Mouse (Mus musculus): ENCODE data around the gene Borcs6.

The Borcs6 gene

DNA sequence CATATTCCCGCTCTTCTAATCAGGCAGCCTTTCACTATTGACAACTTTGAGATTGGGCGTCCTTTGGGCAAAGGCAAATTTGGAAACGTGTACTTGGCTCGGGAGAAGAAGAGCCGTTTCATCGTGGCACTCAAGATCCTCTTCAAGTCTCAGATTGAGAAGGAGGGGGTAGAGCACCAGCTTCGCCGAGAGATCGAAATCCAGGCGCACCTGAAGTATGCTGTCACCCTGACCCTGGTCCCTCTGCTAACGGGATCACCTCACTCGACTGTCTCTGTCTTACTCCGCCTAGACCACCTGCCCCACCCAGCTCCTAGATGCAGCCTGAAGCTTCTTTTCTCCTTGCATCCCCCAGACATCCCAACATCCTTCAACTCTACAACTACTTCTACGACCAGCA, 11.4 kb upstream of the Borcs6 start:
- DNase-seq (ENCODE audit: low read depth, low spot score) = no peak

DNA sequence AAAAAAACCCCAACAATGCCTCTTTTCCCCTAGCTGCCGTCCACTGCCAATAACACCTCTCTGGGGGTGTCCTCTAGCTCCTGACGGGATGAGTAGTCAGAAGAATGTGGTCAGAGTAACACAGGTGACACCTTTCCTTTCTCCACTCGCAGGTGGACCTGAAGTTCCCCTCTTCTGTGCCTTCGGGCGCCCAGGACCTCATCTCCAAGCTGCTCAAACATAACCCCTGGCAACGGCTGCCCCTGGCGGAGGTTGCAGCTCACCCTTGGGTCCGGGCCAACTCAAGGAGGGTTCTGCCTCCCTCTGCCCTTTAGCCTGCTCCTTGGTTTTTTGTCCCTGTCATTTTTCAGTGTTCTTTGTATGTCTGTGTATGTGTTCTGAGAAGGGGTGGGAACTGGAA, 8.8 kb upstream of the Borcs6 start:
- DNase-seq (ENCODE audit: low read depth, low spot score) = no peak

DNA sequence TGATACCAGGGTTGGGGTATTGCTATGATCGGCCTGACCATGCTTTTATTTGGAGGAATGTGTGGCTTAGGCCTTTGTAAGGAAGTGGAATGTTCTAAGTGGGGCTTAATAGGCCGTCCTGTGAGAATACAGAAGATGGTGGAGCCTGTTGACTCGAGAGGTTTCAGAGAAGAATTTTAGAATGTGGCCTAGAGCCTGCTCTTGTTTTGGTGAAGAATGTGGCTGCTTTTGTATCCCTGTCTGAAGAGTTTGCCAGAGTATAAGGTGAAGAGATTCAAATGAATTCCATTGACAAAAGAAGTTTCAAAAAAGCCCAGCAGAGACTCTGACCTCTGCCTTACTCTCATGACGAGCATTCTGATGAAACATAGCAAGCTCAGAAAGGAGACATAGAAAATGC, 7.7 kb upstream of the Borcs6 start:
- DNase-seq (ENCODE audit: low read depth, low spot score) = no peak

DNA sequence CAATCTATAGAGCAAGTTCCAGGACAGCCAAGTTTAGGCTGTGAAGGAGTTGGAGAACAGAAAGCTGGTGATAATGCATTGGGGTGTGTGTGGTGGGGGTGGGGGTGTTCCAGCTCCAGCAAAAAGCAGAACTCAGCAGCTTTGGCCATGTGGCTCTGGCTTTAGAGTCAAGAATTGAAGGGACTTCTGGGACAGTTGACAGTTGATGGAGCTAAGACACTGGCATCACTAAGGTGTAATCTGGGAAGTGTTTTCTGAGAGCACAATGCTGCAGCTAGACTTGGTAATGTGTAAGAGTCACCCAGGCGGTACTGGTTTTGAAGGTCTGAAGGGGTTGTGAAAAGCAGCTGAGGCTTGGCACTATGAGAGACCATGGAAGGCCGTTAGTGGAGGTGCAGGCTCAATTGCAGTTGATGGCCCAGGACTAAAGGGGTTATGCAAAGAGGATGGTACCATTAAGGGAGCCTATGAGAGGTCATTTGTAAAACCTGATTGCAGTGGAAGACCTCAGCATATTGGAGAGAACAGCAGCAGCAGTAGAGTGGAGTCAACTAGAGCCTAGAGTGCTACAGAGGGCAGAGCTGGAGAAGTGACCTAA, 6.6 kb upstream of the Borcs6 start:
- no peak for DNase-seq (ENCODE audit: low read depth, low spot score)

DNA sequence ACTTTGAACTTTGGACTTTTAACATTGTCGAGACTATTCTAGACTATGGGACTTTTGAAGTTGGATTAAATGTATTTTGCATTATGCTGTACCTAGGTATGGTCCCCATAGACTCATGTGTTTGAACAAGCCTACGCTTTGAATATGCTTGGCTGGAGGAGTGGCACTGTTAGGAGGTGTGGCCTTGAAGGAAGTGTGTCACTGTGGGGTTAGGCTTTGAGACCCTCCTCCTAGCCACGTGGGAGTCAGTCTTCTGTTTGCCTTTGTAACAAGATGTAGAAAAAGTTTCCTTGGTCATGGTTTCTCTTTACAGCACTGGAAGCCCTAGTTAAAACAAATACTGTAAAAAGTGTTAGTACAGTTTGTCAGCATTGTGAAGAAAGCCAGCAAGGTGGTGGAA, 5.7 kb upstream of the Borcs6 start:
- DNase-seq (ENCODE audit: low read depth, low spot score) = no peak

DNA sequence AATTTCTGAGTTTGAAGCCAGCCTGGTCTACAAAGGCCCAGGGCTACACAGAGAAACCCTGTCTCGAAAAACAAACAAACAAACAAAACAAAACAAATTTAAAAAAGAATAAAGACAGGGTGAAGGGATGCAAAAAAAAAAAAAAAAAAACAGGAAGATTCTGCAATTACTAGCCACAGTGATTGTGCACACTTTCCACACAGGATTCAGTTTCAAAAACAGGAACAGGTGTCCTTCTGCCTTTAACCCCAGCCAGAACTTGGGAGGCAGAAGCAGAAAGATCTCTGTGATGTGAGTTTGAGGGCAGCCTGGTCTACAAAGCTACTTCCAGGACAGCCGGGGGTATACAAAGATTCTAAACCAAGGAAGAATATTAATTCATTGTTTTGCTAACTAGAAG, 1.3 kb upstream of the Borcs6 start:
- DNase-seq (ENCODE audit: low read depth, low spot score) = no peak

DNA sequence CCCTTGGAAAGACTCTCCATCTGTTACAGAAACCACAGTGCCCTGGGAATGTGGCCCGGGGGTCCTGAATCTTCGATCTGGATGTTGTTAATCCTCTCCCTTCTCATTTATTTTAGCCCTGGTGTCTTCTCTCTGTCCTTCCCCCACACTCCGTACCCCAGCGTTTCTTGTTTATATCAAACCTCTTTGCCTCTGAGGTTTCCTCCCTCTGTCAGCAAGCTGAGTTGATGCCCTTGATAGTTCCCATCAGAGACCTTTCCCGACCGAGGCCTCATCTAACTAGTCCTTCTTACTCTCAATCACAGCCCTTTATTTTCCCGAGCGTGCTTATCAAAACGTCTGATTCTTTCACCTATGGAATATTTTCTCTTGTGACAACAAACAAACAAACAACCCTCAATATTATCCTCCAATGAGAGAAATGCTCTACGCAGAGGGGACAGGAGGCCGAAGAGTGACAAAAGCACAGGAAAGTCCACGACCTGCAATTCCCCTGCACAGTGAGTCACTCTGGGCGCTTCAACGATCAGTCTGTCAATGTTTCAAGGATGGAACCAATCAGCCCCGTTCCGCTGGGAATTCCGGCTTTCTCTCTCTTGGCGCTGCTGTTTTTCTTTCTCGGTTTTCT, 674 bp upstream of the Borcs6 start:
- no peak for DNase-seq (ENCODE audit: low read depth, low spot score)

DNA sequence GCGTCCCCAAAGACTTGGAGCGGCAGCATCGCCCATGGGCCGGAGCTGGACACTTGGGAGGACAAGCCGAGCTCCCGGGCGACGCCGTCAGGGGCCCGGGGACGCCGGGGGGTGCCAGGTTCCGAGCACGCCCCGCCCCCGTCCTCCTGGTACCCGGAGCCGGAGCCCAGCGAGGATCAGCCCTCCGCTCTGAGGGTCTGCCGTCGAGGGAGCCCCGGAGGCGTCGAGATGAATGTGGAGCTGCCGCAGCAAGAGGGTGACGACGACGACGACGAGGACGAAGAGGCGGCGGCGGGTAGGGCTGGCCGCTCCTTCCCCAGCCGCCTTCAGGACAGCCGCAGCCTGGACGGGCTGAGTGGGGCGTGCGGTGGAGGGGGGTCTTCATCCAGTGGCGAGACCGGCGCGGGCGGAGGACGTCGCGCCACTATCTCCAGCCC, 476 bp downstream of the Borcs6 start:
- DNase-seq (ENCODE audit: low read depth, low spot score) = no peak

DNA sequence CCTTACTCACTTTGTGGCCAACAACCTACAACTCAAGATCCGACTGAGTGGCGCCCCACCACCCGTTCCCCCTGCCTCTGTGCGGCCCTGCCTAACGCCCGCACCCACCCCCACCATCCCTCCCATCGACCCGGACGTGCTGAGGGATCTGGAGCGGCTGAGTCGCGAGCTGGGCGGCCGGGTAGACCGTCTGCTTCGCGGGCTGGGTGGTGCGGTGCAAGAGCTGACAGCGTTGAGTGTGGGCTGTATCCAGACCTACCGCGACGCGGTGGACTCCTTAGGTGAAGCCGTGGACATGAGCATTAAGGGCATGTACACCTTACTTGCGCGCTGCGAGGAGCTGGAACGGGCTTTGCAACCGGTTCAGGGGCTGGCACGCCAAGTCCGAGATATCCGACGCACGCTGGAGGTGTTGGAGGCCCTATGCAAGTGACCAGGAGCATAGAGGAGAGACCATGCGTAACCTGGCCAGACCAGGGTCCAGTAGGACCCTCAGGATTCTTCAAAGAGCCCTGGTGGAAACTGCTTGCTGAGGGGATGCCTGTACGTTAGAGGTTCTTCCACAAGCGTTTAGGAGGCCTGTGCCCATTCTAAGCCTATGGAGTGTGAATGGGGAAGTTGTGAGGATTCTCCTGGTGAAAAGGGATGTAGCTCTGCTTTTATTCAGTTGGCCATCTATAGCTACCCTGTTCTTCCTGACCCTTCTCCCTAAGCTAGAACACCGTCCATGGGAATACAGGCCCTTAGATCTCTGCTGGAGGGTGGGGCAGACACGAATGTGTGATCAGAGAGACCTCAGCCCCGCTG, 1.1 kb downstream of the Borcs6 start:
- DNase-seq (ENCODE audit: low read depth, low spot score) = peak; percentile 21

DNA sequence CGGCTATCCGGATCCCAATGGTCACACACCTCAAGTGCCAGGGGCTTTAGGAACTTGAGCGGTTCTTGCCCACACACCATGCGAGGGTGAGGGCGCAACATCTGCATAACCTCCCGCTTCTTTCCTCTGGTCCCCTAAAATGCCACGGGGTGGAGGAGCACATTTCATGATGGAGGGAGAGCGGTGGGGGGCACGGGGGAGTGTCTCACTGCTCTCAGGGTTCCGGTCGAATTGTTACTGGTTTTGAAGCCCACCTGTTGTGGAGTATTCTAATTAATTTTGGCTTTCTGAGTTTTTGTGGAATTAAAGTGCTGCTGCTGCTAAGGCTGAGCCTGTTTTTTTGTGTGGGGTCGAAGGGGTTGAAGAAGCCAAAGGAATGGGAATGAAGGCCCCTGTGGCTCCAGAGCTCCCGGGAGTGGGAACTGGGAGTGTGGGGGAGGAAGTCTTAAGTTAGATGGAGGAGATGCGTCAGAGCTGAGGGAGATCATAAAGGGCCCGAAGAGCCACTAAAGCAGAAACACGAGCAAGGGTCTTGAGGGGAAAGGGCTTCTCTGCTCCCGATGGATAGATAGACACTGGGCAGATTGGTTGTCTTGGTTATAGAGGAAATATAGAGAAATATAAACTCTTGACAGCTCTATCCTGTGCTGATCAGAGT, 1.9 kb downstream of the Borcs6 start:
- no peak for DNase-seq (ENCODE audit: low read depth, low spot score)

DNA sequence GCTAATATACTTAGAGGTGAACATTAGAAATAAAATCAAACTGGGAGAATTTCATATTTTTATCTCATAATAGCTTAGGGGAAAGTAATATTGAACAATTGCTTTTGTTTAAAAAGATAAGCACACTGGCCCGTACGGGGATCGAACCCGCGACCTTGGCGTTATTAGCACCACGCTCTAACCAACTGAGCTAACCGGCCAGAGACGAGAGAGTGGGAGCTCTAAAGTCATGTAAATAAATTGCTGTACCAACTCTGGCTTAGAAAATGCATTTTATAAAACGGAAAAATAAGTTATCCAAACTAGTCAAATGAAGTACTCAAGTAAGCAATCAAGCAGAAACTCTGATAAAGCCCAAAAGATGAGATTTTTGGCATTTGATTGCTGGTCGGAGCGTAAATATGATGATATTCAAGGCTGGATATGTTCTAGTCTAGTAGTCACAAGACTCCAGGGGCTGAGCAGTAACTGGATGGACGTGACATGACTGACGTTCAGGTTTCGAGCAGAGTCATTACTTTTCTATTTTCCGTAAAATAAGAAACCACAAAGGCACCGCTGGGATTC, 2.8 kb downstream of the Borcs6 start:
- peak; percentile 68 for DNase-seq (ENCODE audit: low read depth, low spot score)

DNA sequence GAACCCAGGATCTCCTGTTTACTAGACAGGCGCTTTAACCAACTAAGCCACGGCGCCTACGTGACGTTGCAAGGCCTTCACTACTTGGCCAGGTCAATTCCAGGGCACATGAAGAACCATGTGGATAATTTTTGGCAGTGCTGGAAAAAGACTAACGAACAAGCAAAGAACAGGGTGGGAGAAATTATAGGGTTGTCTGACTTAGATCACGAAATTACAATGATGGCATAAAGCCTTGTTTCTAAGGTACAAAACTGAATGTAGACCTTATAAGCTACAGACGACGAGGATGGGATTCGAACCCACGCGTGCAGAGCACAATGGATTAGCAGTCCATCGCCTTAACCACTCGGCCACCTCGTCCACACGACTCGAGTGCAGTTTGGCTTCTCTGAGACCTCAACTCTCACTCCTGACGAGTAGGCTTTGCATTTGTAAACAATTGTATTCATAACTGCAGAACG, 3.3 kb downstream of the Borcs6 start:
- peak; percentile 94 for DNase-seq (ENCODE audit: low read depth, low spot score)

DNA sequence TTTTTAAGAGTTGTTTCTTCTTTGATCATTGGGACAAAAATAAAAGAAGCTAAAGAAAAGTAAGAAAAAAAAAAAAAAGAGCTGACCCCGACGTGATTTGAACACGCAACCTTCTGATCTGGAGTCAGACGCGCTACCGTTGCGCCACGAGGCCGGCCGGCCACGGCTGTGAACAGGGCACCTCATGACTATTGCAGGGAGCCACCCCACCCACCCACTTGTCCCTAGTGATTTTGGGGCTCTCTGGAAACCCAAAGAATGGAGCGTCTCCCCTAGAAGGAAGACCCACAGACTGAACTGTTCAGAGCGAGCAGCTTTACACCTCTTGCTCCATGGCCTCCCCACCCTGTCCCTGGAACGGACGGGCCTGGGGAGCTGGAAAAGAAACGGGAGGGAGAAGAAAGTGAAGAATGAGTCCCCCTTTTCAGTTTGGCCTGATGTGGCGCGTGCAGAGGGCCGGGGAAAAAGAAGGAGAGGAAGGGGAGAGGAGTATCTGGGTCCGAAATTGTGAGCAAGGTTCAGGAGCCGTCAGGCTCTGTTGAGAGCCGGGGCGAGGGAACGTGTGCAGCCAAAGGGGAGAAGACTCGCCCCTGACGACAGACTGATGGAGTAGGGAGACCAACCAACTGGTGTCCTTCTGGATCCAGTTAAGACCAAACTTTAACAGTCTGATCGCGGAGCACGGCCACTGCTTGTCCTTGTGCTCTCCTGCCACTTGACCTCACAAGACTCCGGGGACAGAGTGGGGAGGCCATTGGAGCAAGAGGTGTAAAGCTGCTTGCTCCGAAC, 4.1 kb downstream of the Borcs6 start:
- DNase-seq (ENCODE audit: low read depth, low spot score) = peak; percentile 80

DNA sequence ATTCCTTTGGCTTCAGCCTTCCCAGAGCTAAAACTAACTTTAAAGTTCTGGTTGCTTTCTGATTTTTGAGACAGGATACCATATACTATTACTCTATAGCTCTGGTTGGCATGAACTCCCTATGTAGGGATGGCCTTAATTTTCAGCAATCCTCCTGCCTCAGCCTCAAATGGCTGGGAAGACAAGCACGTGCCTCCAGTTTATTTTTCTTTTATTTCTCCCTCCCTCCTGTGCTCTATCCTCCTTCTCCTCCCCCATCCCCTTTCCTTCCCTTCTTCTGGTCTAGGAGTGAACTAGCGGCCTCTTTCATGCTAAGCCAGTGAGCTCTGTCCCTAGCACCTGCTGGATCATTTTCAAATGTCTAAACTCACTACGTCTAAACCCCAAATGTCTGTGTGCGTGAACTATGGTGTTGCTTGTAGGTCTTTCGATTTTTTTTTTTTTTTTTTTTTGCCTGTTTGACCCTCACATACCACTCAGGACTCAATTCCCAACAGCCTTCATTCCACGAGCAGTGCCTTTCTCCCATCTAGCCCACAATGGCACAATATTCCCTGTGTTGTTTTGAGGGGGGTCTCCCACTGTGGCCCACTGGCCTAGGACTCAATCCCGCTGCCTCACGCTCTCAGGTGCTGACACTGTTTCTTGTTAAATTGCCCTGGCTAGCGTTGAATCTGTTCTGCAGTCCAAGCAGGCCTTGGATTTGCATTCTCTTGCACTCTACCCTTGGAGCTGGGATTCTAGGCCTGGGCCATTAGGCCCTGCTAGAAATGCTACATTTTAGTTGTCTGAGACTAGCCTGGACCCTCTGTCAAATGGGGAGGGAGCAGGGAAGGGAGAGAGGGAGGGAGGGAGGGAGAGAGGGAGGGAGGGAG, 5.0 kb downstream of the Borcs6 start:
- peak; percentile 38 for DNase-seq (ENCODE audit: low read depth, low spot score)

DNA sequence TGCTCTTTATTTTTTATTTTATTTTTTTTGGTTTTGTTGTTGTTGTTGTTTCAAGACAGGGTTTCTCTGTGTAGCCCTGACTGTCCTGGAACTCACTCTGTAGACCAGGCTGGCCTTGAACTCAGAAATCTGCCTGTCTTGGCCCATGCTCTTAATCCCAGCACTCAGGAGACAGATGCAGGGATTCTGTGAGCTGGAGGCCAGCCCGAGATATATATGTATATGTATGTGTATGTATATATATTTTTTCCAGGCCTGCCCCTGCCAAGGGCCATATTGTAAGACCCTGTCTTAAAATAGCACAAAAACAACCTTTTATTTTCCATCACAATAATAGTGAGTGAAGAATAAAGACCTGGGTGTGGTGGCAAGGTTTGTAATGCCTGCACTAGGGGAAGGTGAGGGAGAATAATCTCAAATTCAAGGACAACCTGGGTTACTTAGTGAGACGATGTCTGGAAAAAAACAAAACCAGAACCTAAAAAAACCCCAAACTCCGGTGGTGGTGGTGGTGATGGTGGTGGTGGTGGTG, 5.9 kb downstream of the Borcs6 start:
- peak; percentile 31 for DNase-seq (ENCODE audit: low read depth, low spot score)

DNA sequence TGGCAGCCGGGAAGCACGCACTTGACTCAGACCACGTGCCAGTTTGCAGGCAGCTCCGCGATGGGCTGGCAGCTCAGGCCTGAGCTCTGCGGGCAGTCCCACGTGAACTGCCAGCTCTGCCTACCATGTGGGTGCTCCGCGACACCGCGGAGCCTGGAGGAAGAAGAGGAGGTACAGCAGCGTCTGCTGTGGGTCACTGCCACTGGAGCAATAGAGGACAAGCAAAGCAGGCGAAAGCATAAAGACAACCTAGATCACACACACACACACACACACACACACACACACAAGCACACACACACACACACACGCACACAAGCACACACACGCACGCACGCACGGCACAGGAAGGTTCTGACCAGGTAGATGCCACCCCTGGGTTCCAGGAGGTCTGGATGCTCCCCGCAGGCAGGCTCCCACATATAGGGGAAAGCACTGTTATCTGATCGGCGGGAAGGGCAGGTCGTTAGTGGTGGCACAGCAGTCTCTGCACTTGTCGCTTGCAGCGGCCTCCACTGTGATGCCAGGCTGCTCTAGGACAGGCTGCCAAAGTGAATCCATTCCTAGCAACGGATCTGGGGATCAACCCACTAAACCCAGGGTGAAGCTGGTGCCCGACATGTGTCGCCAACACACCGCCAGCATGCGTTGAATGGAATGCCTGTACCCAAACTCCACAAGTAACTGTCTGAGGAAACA, 6.8 kb downstream of the Borcs6 start:
- peak; percentile 32 for DNase-seq (ENCODE audit: low read depth, low spot score)

DNA sequence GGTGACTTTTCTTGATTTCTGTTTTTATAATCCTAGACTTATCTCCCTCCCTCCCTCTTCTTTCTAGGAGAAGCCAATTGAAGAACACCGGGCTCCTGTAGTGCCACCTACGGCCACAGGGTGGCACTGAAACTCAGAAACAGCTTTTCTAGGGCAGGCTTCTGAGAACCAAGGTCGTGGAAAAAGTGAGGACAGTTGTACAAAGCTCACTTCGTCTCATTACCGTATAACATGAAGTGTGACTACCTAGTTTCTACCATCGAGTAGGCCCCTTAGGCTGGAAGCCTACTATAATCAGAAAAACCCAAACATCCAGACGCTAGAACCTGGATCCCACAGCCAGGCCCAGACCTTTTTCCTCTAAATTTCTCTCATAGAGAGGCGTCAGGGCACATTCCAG, 7.4 kb downstream of the Borcs6 start:
- DNase-seq (ENCODE audit: low read depth, low spot score) = peak; percentile 90

DNA sequence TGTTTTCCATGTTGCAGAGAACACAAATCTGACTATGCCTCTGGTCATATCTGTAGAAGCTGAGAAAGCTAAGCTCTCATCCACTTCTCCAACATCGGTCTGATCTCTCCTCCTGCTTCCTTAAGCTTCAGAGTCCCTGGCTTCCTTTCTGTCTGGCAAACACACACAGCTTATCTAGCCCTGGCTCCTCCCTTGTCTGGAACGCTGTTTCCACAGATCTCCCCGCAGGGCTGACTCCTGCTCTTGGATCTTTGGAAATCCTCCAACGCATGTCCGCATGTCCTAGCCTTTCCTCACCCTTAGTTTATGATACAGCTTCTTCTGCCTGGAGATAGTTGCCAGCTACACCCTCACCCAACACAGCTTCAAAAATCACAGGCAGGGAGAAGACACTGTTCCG, 8.1 kb downstream of the Borcs6 start:
- DNase-seq (ENCODE audit: low read depth, low spot score) = peak; percentile 25

DNA sequence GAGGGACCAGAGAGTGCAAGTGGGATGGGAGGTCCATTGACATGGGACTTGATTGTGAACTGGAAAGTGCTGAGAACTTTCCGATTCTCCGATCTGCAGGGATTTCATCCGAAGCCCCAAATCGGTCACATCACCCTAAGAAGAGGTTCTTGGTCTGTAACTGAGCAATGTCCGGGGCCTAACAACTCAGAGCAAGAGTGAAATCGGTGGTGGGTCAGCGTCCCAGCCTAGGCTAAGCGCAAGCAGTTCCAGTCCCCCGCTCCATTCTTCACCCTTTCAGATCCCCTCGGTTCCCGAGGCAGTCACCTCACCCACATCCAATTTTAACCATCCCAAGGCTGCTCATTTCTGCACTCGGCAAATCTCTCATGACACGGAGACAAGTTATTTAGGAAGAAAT, 10.6 kb downstream of the Borcs6 start:
- no peak for DNase-seq (ENCODE audit: low read depth, low spot score)
